Mouse (Mus musculus): ENCODE results near the gene Usp1. TPM values are rescaled to one million over a fixed set of nuclear protein-coding genes. Genes with fewer than 3 reads are reported as not detected.
"Not testable (repeated sequence)": the region's sequence is repeated elsewhere in the genome, so short reads cannot be mapped to it uniquely, and the experiment has no call there.

The Usp1 gene
- total RNA-seq (2021) = 10 to 100 TPM; 36.8 to 36.9 TPM
- long read RNA-seq, experiment 1, transcript Usp1-202 (9 exons, 3,527 nt) = major isoform, 30 of 54 reads
- long read RNA-seq, experiment 1, transcript Usp1-201 (9 exons, 3,577 nt) = minor isoform, 13 of 54 reads
- long read RNA-seq, experiment 1, partial matches to known transcripts = 3 of 54 reads
- long read RNA-seq, experiment 1, other reads (novel, unspliced or antisense) = 8 of 54 reads
- long read RNA-seq, experiment 2, transcript Usp1-201 (9 exons, 3,577 nt) = minor isoform, 13 of 52 reads
- long read RNA-seq, experiment 2, transcript Usp1-202 (9 exons, 3,527 nt) = major isoform, 23 of 52 reads
- long read RNA-seq, experiment 2, partial matches to known transcripts = 5 of 52 reads
- long read RNA-seq, experiment 2, other reads (novel, unspliced or antisense) = 11 of 52 reads

GRCm38 (mm10) chr4:98923568-98924070, at the start of gene Usp1:
Gene Usp1 (plus strand): TSS chr4:98923810.
- DNase-seq (ENCODE audit: low spot score in 2 of 2) = peak in 1 of 2 experiments; percentile 85

- DNase-seq (ENCODE audit: low spot score in 2 of 2) = no peak
These were observed 40.9 kb upstream of the Usp1 start for GRCm38 (mm10) chr4:98882706-98883105.

- no peak for DNase-seq (ENCODE audit: low spot score in 2 of 2)
These were observed 37.2 kb upstream of the Usp1 start for GRCm38 (mm10) chr4:98886377-98886776.

- DNase-seq (ENCODE audit: low spot score in 2 of 2) = peak in 1 of 2 experiments; percentile 23
These were observed 36.5 kb upstream of the Usp1 start for GRCm38 (mm10) chr4:98887148-98887547.

GRCm38 (mm10) chr4:98910246-98910645, 13.4 kb upstream of the Usp1 start:
- DNase-seq (ENCODE audit: low spot score in 2 of 2) = no peak

- no peak for DNase-seq (ENCODE audit: low spot score in 2 of 2)
These were observed 5.9 kb upstream of the Usp1 start for GRCm38 (mm10) chr4:98917724-98918123.

GRCm38 (mm10) chr4:98918204-98918603, 5.4 kb upstream of the Usp1 start:
- no peak for DNase-seq (ENCODE audit: low spot score in 2 of 2)

GRCm38 (mm10) chr4:98920896-98921295, 2.7 kb upstream of the Usp1 start:
- DNase-seq (ENCODE audit: low spot score in 2 of 2) = no peak

- DNase-seq (ENCODE audit: low spot score in 2 of 2) = no peak
These were observed 1.5 kb upstream of the Usp1 start for GRCm38 (mm10) chr4:98922061-98922642.

GRCm38 (mm10) chr4:98922643-98923567, 705 bp upstream of the Usp1 start:
- DNase-seq (ENCODE audit: low spot score in 2 of 2) = peak; percentile 83 to 94

- DNase-seq (ENCODE audit: low spot score in 2 of 2) = peak in 1 of 2 experiments; percentile 56
These were observed 678 bp downstream of the Usp1 start for GRCm38 (mm10) chr4:98924071-98924905.

- no peak for DNase-seq (ENCODE audit: low spot score in 2 of 2)
These were observed 1.2 kb downstream of the Usp1 start for GRCm38 (mm10) chr4:98924906-98925178.

GRCm38 (mm10) chr4:98925250-98925781, 1.7 kb downstream of the Usp1 start:
- DNase-seq (ENCODE audit: low spot score in 2 of 2) = no peak

GRCm38 (mm10) chr4:98936036-98936435, 12.4 kb downstream of the Usp1 start:
- no peak for DNase-seq (ENCODE audit: low spot score in 2 of 2)

- not testable (repeated sequence) for DNase-seq (ENCODE audit: low spot score in 2 of 2)
These were observed 14.6 kb downstream of the Usp1 start for GRCm38 (mm10) chr4:98938210-98938609.

- no peak for DNase-seq (ENCODE audit: low spot score in 2 of 2)
These were observed 27.0 kb downstream of the Usp1 start for GRCm38 (mm10) chr4:98950563-98950962.

- no peak for DNase-seq (ENCODE audit: low spot score in 2 of 2)
These were observed 32.4 kb downstream of the Usp1 start for GRCm38 (mm10) chr4:98955986-98956385.

- no peak for DNase-seq (ENCODE audit: low spot score in 2 of 2)
These were observed 36.6 kb downstream of the Usp1 start for GRCm38 (mm10) chr4:98960243-98960642.

GRCm38 (mm10) chr4:98969946-98970345, 46.3 kb downstream of the Usp1 start:
- no peak for DNase-seq (ENCODE audit: low spot score in 2 of 2)

- no peak for DNase-seq (ENCODE audit: low spot score in 2 of 2)
These were observed 52.1 kb downstream of the Usp1 start for GRCm38 (mm10) chr4:98975741-98976140.
